Mouse (Mus musculus): ENCODE results near the gene Sys1. TPM values are rescaled to one million over a fixed set of nuclear protein-coding genes. Genes with fewer than 3 reads are reported as not detected.

Gene Sys1
- total and polyA plus RNA-seq, 3 experiments, result 85.8 to 94.3 TPM; not detected in 1

DNA sequence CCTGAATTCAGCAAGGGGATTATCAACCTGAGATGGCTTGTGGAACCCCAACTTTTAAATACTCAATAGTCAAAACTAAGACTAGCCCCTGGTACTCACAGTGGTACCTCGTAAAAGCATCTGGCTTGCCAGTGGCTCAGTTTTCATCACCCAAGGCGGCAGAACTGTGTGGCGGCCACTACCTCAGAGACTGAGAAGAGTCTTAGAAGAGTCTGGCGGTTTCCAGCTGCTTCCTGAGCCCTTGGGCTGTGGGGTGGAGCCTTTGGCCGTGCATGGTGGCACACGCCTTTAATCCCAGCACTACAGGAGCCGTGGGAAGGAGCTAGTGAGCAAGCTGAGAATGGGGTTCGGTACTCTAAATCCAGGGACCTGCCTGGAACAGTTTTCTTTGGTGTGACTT is 65.5 kb downstream of the Sys1 start:
- peak overlapping the region; percentile 97 for H3K27ac ChIP-seq (ENCODE audit: control insufficient read depth, low read depth, low read length)
- H3K4me1 ChIP-seq (ENCODE audit: control insufficient read depth in 1 of 2, insufficient read depth in 2 of 2, low read length in 2 of 2), result peaks cover 2 to 16% of the 10 kb centered on the region in 2 experiments
- peak overlapping the region; percentile 76 for H3K9ac ChIP-seq (ENCODE audit: control insufficient read depth, low read depth, low read length, poor library complexity, severe bottlenecking)
- peaks cover 0 to 12% of the 10 kb centered on the region in 2 experiments; a peak in 2 of 4 replicates for H3K36me3 ChIP-seq (ENCODE audit: control insufficient read depth in 1 of 2, insufficient read depth in 2 of 2, low read length in 2 of 2)
- DNase-seq (ENCODE audit: low read depth, low spot score), result peak; percentile 77
- H3K9me3 ChIP-seq (replicated peaks; ENCODE audit: insufficient read depth, low read length), result no peaks in the 10 kb centered on the region
- peak overlapping the region; percentile 46 to 47 for H3K4me3 ChIP-seq (ENCODE audit: control insufficient read depth in 1 of 2, insufficient read depth in 1 of 2, low read depth in 2 of 2, low read length in 2 of 2)
- H3K27me3 ChIP-seq (ENCODE audit: control insufficient read depth in 1 of 2, insufficient read depth in 2 of 2, low read length in 2 of 2), result no peaks in the 10 kb centered on the region
- TF ChIP-seq TCF12 (IDR thresholded peaks at IDR 0.05; ENCODE audit: low read depth, low read length) (0 out of 2 replicates have a peak, but pooled peaks have one; percentile 17), POLR2AphosphoS5 (IDR thresholded peaks at IDR 0.05; ENCODE audit: borderline replicate concordance, low read depth, low read length) (no peak), POLR2A (IDR thresholded peaks at IDR 0.05; ENCODE audit: control insufficient read depth in 1 of 2, insufficient read depth in 1 of 2, low read depth in 1 of 2, low read length in 2 of 2, poor library complexity in 1 of 2) (0 out of 4 replicates have a peak, but pooled peaks have one; percentile 14 to 32), ELF1 (IDR thresholded peaks at IDR 0.05; ENCODE audit: low read depth, low read length) (no peak), UBTF (IDR thresholded peaks at IDR 0.05; ENCODE audit: borderline replicate concordance, insufficient read depth, low read depth, low read length) (no peak), JUND (IDR thresholded peaks at IDR 0.05; ENCODE audit: low read depth, low read length) (no peak)
- H3K79me2 ChIP-seq (ENCODE audit: control insufficient read depth, insufficient read depth, low read length, poor library complexity), result peaks cover 5% of the 10 kb centered on the region

DNA sequence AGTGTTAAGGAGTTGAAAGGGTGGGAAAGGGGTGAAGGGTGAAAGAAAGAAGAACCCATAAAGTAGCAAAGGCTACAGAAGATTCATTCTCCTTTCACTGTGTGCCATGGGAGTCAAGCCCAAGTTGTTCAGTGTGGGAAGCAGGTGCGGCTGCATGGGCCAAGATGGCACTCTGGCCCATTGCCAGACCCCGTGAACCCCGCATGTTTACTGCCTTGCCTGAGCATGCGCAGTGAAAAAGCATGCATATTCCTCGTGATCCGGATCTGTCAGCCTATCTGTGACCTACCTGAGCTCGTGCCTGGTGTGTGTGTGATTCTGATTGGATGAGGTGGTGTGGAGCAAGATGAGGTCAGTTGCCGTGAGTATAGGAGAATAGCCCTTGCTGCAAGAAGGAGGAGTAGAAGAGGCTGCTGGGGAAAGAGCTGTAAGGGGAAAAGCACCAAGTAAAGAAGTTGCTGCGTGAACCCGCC is 66.6 kb downstream of the Sys1 start:
- Histone ChIP-seq H3K4me3 (ENCODE audit: control insufficient read depth in 1 of 2, insufficient read depth in 1 of 2, low read depth in 2 of 2, low read length in 2 of 2) (peak overlapping the region; percentile 85 to 97), H3K79me2 (ENCODE audit: control insufficient read depth, insufficient read depth, low read length, poor library complexity) (peaks cover 5% of the 10 kb centered on the region), H3K27ac (ENCODE audit: control insufficient read depth, low read depth, low read length) (peak overlapping the region; percentile 97), H3K9ac (ENCODE audit: control insufficient read depth, low read depth, low read length, poor library complexity, severe bottlenecking) (peak overlapping the region; percentile 96), H3K36me3 (ENCODE audit: control insufficient read depth in 1 of 2, insufficient read depth in 2 of 2, low read length in 2 of 2) (peaks cover 0 to 12% of the 10 kb centered on the region in 2 experiments; a peak in 2 of 4 replicates), H3K4me1 (ENCODE audit: control insufficient read depth in 1 of 2, insufficient read depth in 2 of 2, low read length in 2 of 2) (peaks cover 2 to 16% of the 10 kb centered on the region in 2 experiments), H3K9me3 (replicated peaks; ENCODE audit: insufficient read depth, low read length) (no peaks in the 10 kb centered on the region), H3K27me3 (ENCODE audit: control insufficient read depth in 1 of 2, insufficient read depth in 2 of 2, low read length in 2 of 2) (no peaks in the 10 kb centered on the region)
- DNase-seq (ENCODE audit: low read depth, low spot score), result peak; percentile 87
- TF ChIP-seq HCFC1 (IDR thresholded peaks at IDR 0.05; ENCODE audit: low read depth, low read length) (peak; percentile 73), MAZ (IDR thresholded peaks at IDR 0.05; ENCODE audit: low read depth, low read length) (no peak), TBP (IDR thresholded peaks at IDR 0.05; ENCODE audit: low read depth, low read length) (peak; percentile 79), NRF1 (IDR thresholded peaks at IDR 0.05; ENCODE audit: insufficient read depth, low read depth, low read length, poor library complexity, severe bottlenecking) (peak; percentile 68), CHD2 (IDR thresholded peaks at IDR 0.05; ENCODE audit: low read length) (peak; percentile 44), USF1 (IDR thresholded peaks at IDR 0.05; ENCODE audit: low read depth, low read length) (peak; percentile 57), ZMIZ1 (IDR thresholded peaks at IDR 0.05; ENCODE audit: low read depth, low read length) (peak; percentile 84), RCOR1 (IDR thresholded peaks at IDR 0.05; ENCODE audit: low read depth, low read length) (no peak), MXI1 (IDR thresholded peaks at IDR 0.05; ENCODE audit: low read depth, low read length) (peak; percentile 59), ZNF384 (IDR thresholded peaks at IDR 0.05; ENCODE audit: low read depth, low read length) (no peak), SIN3A (IDR thresholded peaks at IDR 0.05; ENCODE audit: low read length) (peak; percentile 79), NELFE (IDR thresholded peaks at IDR 0.05; ENCODE audit: low read depth, low read length) (peak; percentile 83), ETS1 (IDR thresholded peaks at IDR 0.05; ENCODE audit: low read depth, low read length) (peak; percentile 25; the same call in 1 of the 2 replicates), POLR2AphosphoS2 (IDR thresholded peaks at IDR 0.05; ENCODE audit: low read length) (peak; percentile 87), POLR2A (IDR thresholded peaks at IDR 0.05; ENCODE audit: control insufficient read depth in 1 of 2, insufficient read depth in 1 of 2, low read depth in 1 of 2, low read length in 2 of 2, poor library complexity in 1 of 2) (peak; percentile 63 to 88; a peak in 3 of 4 replicates), MAFK (IDR thresholded peaks at IDR 0.05; ENCODE audit: borderline replicate concordance, low read depth, low read length) (no peak), MYC (IDR thresholded peaks at IDR 0.05; ENCODE audit: low read depth, low read length) (peak; percentile 99), MAX (IDR thresholded peaks at IDR 0.05; ENCODE audit: low read length) (peak; percentile 92), KAT2A (conservative IDR thresholded peaks at IDR 0.05; ENCODE audit: low read depth, low read length) (no peak; the same call in 1 of the 2 replicates), GATA1 (IDR thresholded peaks at IDR 0.05; ENCODE audit: low read depth, low read length) (0 out of 2 replicates have a peak, but pooled peaks have one; percentile 20), MYB (IDR thresholded peaks at IDR 0.05; ENCODE audit: low read depth, low read length) (no peak)
